Mouse (Mus musculus) midbrain, embryonic 15.5 days (tissue): ENCODE measurements around the gene Chd1. TPM values are rescaled to one million over a fixed set of nuclear protein-coding genes. Genes with fewer than 3 reads are reported as not detected.
"Not testable (repeated sequence)": the region's sequence is repeated elsewhere in the genome, so short reads cannot be mapped to it uniquely, and the experiment has no call there.

Experiments used
- ATAC-seq: fragments of 200-750 bp; cut with Nextera tagmentation; replicated peaks from 2 replicates; pipeline ENCODE4 v1.8.0; 2017; ENCODE audit warnings: moderate TSS enrichment
- H3K27ac ChIP-seq: fragments of 300-500 bp; sonication (generic); 2 replicates; pipeline ENCODE4 v1.5.1; 2015; ENCODE audit warnings: mild to moderate bottlenecking, inconsistent platforms
- H3K27me3 ChIP-seq: fragments of 300-500 bp; sonication (generic); replicated peaks from 2 replicates; pipeline ENCODE4 v1.6.1; 2015; ENCODE audit warnings: inconsistent platforms
- H3K36me3 ChIP-seq: fragments of 300-500 bp; sonication (generic); replicated peaks from 2 replicates; pipeline ENCODE4 v1.6.1; 2015; ENCODE audit warnings: inconsistent platforms
- H3K4me1 ChIP-seq: fragments of 300-500 bp; sonication (generic); 2 replicates; pipeline ENCODE4 v1.6.1; 2015; ENCODE audit warnings: inconsistent platforms
- H3K4me2 ChIP-seq: fragments of 300-500 bp; sonication (generic); 2 replicates; pipeline ENCODE4 v1.6.1; 2015; ENCODE audit warnings: inconsistent platforms, mild to moderate bottlenecking, moderate library complexity
- H3K4me3 ChIP-seq: fragments of 300-500 bp; sonication (generic); 2 replicates; pipeline ENCODE4 v1.5.1; 2015; ENCODE audit warnings: mild to moderate bottlenecking, inconsistent platforms
- H3K9ac ChIP-seq: fragments of 300-500 bp; sonication (generic); 2 replicates; pipeline ENCODE4 v1.6.1; 2015; ENCODE audit warnings: mild to moderate bottlenecking, inconsistent platforms
- H3K9me3 ChIP-seq: fragments of 300-500 bp; sonication (generic); 2 replicates; pipeline ENCODE4 v1.6.1; 2016; ENCODE audit warnings: inconsistent platforms
- WGBS: fragments of 180-500 bp; shearing (Covaris S2); methylation state at CpG from one replicate; pipeline ENCODE4 v1.1.7; 2015; ENCODE audit warnings: mixed read lengths; 5-methylcytosine and 5-hydroxymethylcytosine counted together
- polyA plus RNA-seq: library from polyadenylated mRNA; unstranded; fragments of >200 nt; fragmentation: Nextera tagmentation; extraction: Ambion mirVana; gene quantifications from 2 replicates; pipeline ENCODE4 v1.2.1, GENCODE M21; 2015

The Chd1 gene
- polyA plus RNA-seq, 1 experiment from 2014 or later, result 16.3 TPM

GRCm38 (mm10) chr17:15743379-15743778 lies 38.6 kb downstream of the Chd1 start:
- Histone ChIP-seq H3K4me3 (no peak overlapping the region), H3K4me1 (no peaks in the 10 kb centered on the region), H3K36me3 (peaks cover 36% of the 10 kb centered on the region), H3K4me2 (no peak overlapping the region), H3K27me3 (no peaks in the 10 kb centered on the region), H3K9ac (no peak overlapping the region), H3K9me3 (no peaks in the 10 kb centered on the region), H3K27ac (no peak overlapping the region)
- ATAC-seq, result no peak
- WGBS, result 80% methylated on average over 5 of the region's 5 CpGs

DNA sequence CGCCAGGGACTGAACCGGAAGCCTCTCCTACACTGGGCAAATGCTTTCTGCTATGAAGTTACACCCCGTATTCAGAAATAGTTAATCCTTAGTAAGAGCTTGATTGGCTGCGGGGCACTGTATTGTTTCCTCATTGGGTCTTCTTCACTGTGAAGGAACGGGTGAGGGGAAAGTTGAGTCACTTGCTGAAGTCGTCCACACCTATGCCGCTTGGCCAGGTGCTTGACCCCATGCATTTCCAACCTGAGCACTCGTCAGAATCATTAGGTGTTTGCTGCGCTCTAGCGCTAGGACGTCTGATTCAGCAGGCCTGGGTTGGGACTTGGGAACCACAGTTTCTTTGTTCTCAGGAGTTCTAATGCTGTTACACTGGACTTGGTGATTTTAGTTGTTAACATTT lies 41.9 kb downstream of the Chd1 start:
- WGBS, result 87% methylated on average over 11 of the region's 11 CpGs

GRCm38 (mm10) chr17:15748022-15748421 lies 43.3 kb downstream of the Chd1 start:
- Histone ChIP-seq H3K4me1 (no peaks in the 10 kb centered on the region), H3K36me3 (peaks cover 41% of the 10 kb centered on the region), H3K27ac (no peak overlapping the region), H3K4me2 (no peak overlapping the region), H3K9ac (no peak overlapping the region), H3K9me3 (no peaks in the 10 kb centered on the region), H3K4me3 (no peak overlapping the region), H3K27me3 (no peaks in the 10 kb centered on the region)
- no peak for ATAC-seq
- WGBS, result 91% methylated on average over 6 of the region's 6 CpGs

More for the DNA sequence above, 41.9 kb downstream of the Chd1 start:
- H3K27ac ChIP-seq, result no peak overlapping the region
- no peaks in the 10 kb centered on the region for H3K4me1 ChIP-seq
- H3K4me2 ChIP-seq, result no peak overlapping the region
- ATAC-seq, result no peak
- no peaks in the 10 kb centered on the region for H3K27me3 ChIP-seq
- H3K9ac ChIP-seq, result no peak overlapping the region
- H3K9me3 ChIP-seq, result no peaks in the 10 kb centered on the region
- no peak overlapping the region for H3K4me3 ChIP-seq
- H3K36me3 ChIP-seq, result peaks cover 45% of the 10 kb centered on the region

GRCm38 (mm10) chr17:15751264-15751663 lies 46.5 kb downstream of the Chd1 start:
- H3K4me2 ChIP-seq, H3K9me3 ChIP-seq, H3K4me3 ChIP-seq, ATAC-seq, H3K4me1 ChIP-seq, H3K9ac ChIP-seq, H3K27me3 ChIP-seq, H3K27ac ChIP-seq: not testable (repeated sequence)
- peaks cover 33% of the 10 kb centered on the region for H3K36me3 ChIP-seq
- 92% methylated on average over 5 of the region's 5 CpGs for WGBS

DNA sequence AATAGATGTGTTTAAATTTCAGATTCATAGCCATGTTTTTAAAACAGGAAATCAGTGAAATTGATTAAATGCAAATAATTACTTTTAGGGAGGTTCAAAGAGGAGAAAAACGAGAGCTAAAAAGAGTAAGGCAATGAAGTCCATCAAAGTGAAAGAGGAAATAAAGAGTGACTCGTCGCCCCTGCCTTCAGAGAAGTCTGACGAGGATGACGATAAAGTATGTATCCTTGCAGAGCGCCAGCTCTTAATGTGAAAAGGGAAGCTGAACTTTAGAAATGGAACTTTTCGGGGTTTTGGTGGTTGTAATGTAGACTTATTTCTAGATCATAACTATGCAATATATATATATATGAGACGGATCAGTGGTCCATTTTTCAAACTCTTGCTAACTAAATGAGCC lies 56.4 kb downstream of the Chd1 start:
- H3K27me3 ChIP-seq, result no peaks in the 10 kb centered on the region
- no peak overlapping the region for H3K4me3 ChIP-seq
- H3K4me2 ChIP-seq, result no peak overlapping the region
- H3K36me3 ChIP-seq, result peaks cover 52% of the 10 kb centered on the region
- no peaks in the 10 kb centered on the region for H3K4me1 ChIP-seq
- no peak for ATAC-seq
- WGBS, result 93% methylated on average over 8 of the region's 8 CpGs
- no peak overlapping the region for H3K27ac ChIP-seq
- no peak overlapping the region for H3K9ac ChIP-seq
- H3K9me3 ChIP-seq, result no peaks in the 10 kb centered on the region

DNA sequence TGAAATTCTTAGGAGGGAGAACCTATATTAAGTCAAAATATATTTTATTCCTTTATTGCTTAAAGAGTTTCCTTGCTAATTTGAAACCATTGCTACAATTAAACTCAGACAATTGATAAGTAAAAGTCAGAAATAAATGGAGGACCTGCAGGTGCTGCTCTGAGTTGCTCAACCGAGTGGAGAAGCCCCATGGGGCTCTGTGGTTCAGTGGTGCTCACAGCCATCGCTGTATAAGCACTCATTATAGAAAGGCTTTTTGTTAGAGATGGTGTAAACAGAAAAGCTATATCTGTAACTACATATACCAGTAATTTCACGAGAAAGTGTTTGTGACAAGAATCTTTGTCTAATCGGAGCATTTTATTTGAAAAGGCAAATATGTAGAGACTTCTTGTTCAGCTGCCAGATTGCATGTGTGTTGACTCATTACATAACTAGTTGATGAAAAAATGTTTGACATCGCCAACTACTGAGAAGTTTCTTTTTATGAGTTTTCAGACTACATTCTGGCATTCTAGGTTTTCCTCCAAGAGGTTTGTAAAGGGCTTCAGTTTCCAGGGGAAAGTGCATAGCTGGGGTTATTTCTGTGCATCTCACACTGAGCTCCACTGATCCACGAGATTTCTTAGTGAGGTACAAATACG lies 64.4 kb downstream of the Chd1 start:
- no peak overlapping the region for H3K27ac ChIP-seq
- H3K27me3 ChIP-seq, result no peaks in the 10 kb centered on the region
- H3K9ac ChIP-seq, result no peak overlapping the region
- no peak for ATAC-seq
- H3K9me3 ChIP-seq, result no peaks in the 10 kb centered on the region
- no peak overlapping the region for H3K4me2 ChIP-seq
- H3K4me1 ChIP-seq, result no peaks in the 10 kb centered on the region
- H3K4me3 ChIP-seq, result no peak overlapping the region
- WGBS, result 81% methylated on average over 7 of the region's 7 CpGs
- H3K36me3 ChIP-seq, result peaks cover 45% of the 10 kb centered on the region

DNA sequence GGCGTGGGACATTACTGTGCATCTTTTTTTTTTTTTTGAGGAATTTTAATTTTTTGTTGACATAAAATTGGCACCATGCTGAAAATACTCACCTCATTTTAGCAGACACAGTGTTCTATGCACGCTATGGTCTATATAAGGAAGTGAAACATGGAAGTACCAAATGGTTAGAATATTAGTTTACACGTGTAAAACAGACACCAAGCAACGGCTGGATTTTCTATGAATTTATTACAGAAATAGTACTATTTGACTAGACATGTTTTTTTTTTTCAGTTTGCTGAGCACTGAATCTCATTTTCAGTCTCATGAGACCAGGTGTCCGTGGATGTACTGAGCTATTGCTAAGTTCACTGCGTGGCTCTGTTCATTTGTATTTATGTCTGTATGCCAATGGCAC lies 69.2 kb downstream of the Chd1 start:
- H3K4me1 ChIP-seq, result no peaks in the 10 kb centered on the region
- H3K4me2 ChIP-seq, result no peak overlapping the region
- peaks cover 21% of the 10 kb centered on the region; the same call in 1 of the 2 replicates for H3K36me3 ChIP-seq
- WGBS, result 76% methylated on average over 6 of the region's 6 CpGs
- no peak overlapping the region for H3K4me3 ChIP-seq
- no peaks in the 10 kb centered on the region for H3K27me3 ChIP-seq
- ATAC-seq, result no peak
- H3K9ac ChIP-seq, result no peak overlapping the region
- H3K9me3 ChIP-seq, result no peaks in the 10 kb centered on the region
- H3K27ac ChIP-seq, result no peak overlapping the region

- H3K9me3 ChIP-seq, result no peaks in the 10 kb centered on the region
- H3K4me3 ChIP-seq, result no peak overlapping the region
- H3K27ac ChIP-seq, result no peak overlapping the region
- H3K4me1 ChIP-seq, result no peaks in the 10 kb centered on the region
- H3K9ac ChIP-seq, result no peak overlapping the region
- ATAC-seq, result no peak; the same call in 1 of the 2 replicates
- peaks cover 14% of the 10 kb centered on the region; the same call in 1 of the 2 replicates for H3K36me3 ChIP-seq
- WGBS, result 86% methylated on average over 5 of the region's 5 CpGs
- no peak overlapping the region for H3K4me2 ChIP-seq
- no peaks in the 10 kb centered on the region for H3K27me3 ChIP-seq
These were observed 69.9 kb downstream of the Chd1 start for GRCm38 (mm10) chr17:15774565-15775215.

- no peak overlapping the region for H3K4me2 ChIP-seq
- H3K4me1 ChIP-seq, result no peaks in the 10 kb centered on the region
- no peak overlapping the region for H3K4me3 ChIP-seq
- H3K27me3 ChIP-seq, result no peaks in the 10 kb centered on the region
- H3K9me3 ChIP-seq, result no peaks in the 10 kb centered on the region
- no peak overlapping the region for H3K9ac ChIP-seq
- no peak overlapping the region for H3K27ac ChIP-seq
- WGBS, result 74% methylated on average over 5 of the region's 5 CpGs
- ATAC-seq, result no peak
- H3K36me3 ChIP-seq, result peaks cover 5% of the 10 kb centered on the region; the same call in 1 of the 2 replicates
These were observed 71.6 kb downstream of the Chd1 start for GRCm38 (mm10) chr17:15776349-15776748.

DNA sequence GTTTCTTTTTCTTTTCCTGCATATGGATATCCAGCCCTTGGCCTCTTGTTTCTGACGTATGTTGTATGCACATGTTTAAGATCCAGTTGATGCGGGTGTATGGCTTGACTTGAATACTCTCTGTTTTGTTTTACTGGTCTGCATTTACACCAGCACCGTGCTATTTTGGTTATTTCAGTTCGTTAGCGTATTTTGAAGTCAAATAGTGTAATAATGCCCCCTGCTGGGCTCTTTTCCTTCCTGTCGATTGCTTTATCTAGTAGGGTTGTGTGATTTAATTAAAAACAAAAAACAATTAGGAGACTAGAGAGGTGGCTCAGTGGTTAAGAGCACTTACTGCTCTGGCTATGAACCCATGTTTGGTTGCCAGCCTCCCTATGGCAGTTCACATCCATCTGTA lies 73.2 kb downstream of the Chd1 start:
- H3K9ac ChIP-seq, result no peak overlapping the region
- ATAC-seq, result no peak
- H3K4me1 ChIP-seq, result no peaks in the 10 kb centered on the region
- H3K9me3 ChIP-seq, result no peaks in the 10 kb centered on the region
- H3K4me3 ChIP-seq, result no peak overlapping the region
- H3K36me3 ChIP-seq, result 0 out of 2 replicates have a peak, but pooled peaks cover under 1% of the 10 kb centered on the region
- H3K27me3 ChIP-seq, result no peaks in the 10 kb centered on the region
- WGBS, result 82% methylated on average over 6 of the region's 6 CpGs
- no peak overlapping the region for H3K4me2 ChIP-seq
- no peak overlapping the region for H3K27ac ChIP-seq

DNA sequence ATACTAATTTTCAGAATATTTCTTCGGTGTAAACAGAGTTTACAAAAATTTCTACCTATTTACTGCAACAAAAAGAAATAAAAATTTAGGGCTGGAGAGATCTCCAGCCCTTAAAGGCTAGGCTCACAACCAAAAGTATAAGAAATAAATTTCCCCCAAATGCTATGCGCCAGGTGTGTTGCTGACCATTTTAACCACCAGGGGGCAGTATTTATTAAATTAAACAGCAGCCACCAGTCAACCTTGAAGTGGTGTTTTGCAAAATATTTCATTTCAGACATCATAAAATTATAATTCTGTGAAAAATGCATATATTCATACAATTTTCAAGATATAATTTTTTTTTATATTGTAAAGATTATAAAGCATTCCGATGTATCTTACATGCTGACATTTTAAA lies 82.3 kb downstream of the Chd1 start:
- Histone ChIP-seq H3K4me2 (no peak overlapping the region), H3K4me3 (no peak overlapping the region), H3K9ac (no peak overlapping the region), H3K27me3 (no peaks in the 10 kb centered on the region), H3K36me3 (no peaks in the 10 kb centered on the region), H3K27ac (no peak overlapping the region), H3K4me1 (no peaks in the 10 kb centered on the region), H3K9me3 (no peaks in the 10 kb centered on the region)
- 36% methylated on average over 3 of the region's 3 CpGs for WGBS
- no peak; the same call in 1 of the 2 replicates for ATAC-seq

DNA sequence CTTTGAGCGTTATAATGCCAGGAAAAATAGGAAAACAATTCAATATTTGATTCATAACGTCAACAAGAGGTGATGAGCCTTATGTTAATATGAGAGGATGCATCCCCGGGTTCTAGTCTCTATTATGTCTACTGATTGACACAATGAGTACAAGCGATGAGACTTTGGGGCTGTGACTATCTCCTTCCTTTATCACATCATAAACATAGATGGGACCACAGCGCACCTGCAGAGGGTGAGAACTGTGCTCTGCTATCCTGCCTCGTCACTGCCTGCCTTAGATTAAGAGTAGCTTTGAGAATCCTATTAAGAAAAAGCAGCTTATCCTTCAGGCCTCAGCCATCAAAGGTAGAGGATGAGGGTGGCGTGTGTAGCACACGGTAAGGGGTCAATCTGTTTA lies 85.9 kb downstream of the Chd1 start:
- H3K27me3 ChIP-seq, result no peaks in the 10 kb centered on the region
- H3K4me3 ChIP-seq, result no peak overlapping the region
- H3K4me1 ChIP-seq, result no peaks in the 10 kb centered on the region
- WGBS, result 82% methylated on average over 8 of the region's 8 CpGs
- no peak overlapping the region for H3K4me2 ChIP-seq
- H3K27ac ChIP-seq, result no peak overlapping the region
- ATAC-seq, result no peak
- no peaks in the 10 kb centered on the region for H3K36me3 ChIP-seq
- no peaks in the 10 kb centered on the region for H3K9me3 ChIP-seq
- H3K9ac ChIP-seq, result no peak overlapping the region

DNA sequence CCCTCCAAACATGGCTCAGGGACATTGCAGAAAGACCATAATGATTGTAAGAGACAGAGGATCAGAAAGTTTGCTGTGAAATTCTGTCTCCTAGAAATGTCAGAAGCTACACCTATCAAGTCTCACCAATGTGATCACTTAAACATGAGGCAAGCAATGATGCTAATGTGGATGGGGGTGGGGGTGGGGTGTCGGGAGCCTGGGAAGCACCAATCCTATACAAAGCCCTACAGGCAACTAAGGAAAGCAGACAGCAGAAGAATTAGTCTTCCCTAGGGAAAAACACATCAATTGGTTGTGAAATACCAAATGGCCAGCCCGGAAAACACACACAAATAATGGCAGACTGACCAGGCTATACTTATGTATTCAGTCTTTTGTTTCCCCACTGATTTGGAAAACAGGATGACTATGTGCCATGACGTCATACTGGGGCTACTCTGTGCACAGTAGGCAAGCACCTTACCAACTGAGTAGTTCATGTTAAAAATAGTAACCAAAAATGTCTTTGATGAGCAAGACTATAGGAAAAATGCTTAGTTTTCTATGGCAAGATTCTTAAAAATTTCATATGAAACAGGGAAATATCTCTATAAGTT lies 94.5 kb downstream of the Chd1 start:
- H3K27me3 ChIP-seq, result no peaks in the 10 kb centered on the region
- no peak overlapping the region for H3K27ac ChIP-seq
- no peak overlapping the region for H3K9ac ChIP-seq
- no peak for ATAC-seq
- H3K4me2 ChIP-seq, result no peak overlapping the region
- no peaks in the 10 kb centered on the region for H3K9me3 ChIP-seq
- H3K4me3 ChIP-seq, result no peak overlapping the region
- 47% methylated on average over 3 of the region's 3 CpGs for WGBS
- no peaks in the 10 kb centered on the region for H3K36me3 ChIP-seq
- no peaks in the 10 kb centered on the region for H3K4me1 ChIP-seq
